ENCODE assay signal across 8 mouse cellular contexts in the genomic region with DNA sequence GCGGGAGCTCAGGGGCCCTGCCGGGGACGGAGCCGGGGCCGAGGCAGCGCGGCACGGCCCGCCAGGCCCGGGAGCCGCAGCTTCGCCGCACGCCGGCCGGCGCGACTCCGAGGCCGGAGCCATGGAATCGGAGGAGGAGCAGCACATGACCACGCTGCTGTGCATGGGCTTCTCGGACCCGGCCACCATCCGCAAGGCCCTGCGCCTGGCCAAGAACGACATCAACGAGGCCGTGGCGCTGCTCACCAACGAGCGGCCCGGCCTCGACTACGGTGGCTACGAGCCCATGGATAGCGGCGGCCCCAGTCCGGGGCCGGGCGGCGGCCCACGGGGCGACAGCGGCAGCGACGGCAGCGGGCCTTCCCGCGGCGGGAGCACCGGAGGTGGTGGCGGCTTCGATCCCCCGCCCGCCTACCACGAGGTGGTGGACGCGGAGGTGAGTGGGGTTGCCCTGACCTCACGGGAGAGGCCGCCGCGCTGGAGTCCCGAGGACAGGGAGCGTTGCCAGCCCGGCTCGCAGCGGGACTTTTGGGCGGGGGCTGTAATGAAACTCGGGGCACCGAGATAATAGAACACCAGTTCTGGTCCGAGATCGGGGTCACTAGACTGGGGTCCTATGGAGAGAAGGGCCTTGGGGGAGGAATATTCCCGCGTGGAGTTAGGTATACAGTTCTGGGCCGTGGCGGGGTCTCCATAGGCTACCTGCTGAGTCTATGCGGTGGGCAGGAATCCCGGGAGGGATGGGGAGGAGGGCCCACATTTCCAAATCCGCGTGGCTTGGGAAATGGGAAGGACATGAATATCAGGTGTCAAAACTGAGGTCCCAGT. TPM values are rescaled to one million over a fixed set of nuclear protein-coding genes. Genes with fewer than 3 reads are reported as not detected.
DNase-seq lines count a peak whose midpoint lies in the region; ATAC-seq and TF ChIP-seq lines count a peak whose summit lies in the region.

No protein-coding gene starts in this region.

- no peak; the same call in 1 of the 2 replicates for ATAC-seq in G1E (ENCODE audit: extremely low read depth, insufficient number of reproducible peaks, low FRiP score, poor library complexity, severe bottlenecking)
- peak; percentile 79 for ATAC-seq in forebrain, embryonic 15.5 days (replicated peaks)
- peak; percentile 60 for ATAC-seq in heart, postnatal 0 days (ENCODE audit: insufficient read depth, low read depth)
- ATAC-seq in lung, embryonic 15.5 days (ENCODE audit: borderline replicate concordance, extremely low read depth, low FRiP score, low TSS enrichment), result peak; percentile 78

- TF ChIP-seq EP300 in heart, postnatal 0 days (IDR thresholded peaks at IDR 0.05; ENCODE audit: low read depth), result no peak

- peaks cover 18% of the 10 kb centered on the region for H3K36me3 ChIP-seq in G1E (replicated peaks)
- no peaks in the 10 kb centered on the region for H3K36me3 ChIP-seq in forebrain, embryonic 15.5 days
- no peaks in the 10 kb centered on the region for H3K36me3 ChIP-seq in heart, postnatal 0 days (replicated peaks; ENCODE audit: control insufficient read depth, insufficient read depth, low read length)
- H3K36me3 ChIP-seq in lung, embryonic 15.5 days, result no peaks in the 10 kb centered on the region

- peak overlapping the region; percentile 92 for H3K4me3 ChIP-seq in G1E (ENCODE audit: low read depth, low read length)
- H3K4me3 ChIP-seq in forebrain, embryonic 15.5 days, result peak overlapping the region; percentile 95
- peak overlapping the region; percentile 99 for H3K4me3 ChIP-seq in heart, postnatal 0 days (ENCODE audit: low read depth, low read length)
- H3K4me3 ChIP-seq in lung, embryonic 15.5 days, result peak overlapping the region; percentile 81

- H3K4me2 ChIP-seq in forebrain, embryonic 15.5 days (replicated peaks), result peak overlapping the region; percentile 75
- peak overlapping the region; percentile 83 for H3K4me2 ChIP-seq in heart, postnatal 0 days (ENCODE audit: low read depth, low read length)
- peak overlapping the region; percentile 87 for H3K4me2 ChIP-seq in lung, embryonic 15.5 days

- peak overlapping the region; percentile 97 for H3K9ac ChIP-seq in forebrain, embryonic 15.5 days (replicated peaks)
- H3K9ac ChIP-seq in heart, postnatal 0 days (replicated peaks; ENCODE audit: low read depth, low read length), result peak overlapping the region; percentile 99
- H3K9ac ChIP-seq in lung, embryonic 15.5 days, result peak overlapping the region; percentile 89

- no peaks in the 10 kb centered on the region for H3K9me3 ChIP-seq in G1E (replicated peaks)
- H3K9me3 ChIP-seq in forebrain, embryonic 15.5 days, result no peaks in the 10 kb centered on the region
- no peaks in the 10 kb centered on the region for H3K9me3 ChIP-seq in heart, postnatal 0 days (replicated peaks; ENCODE audit: control insufficient read depth, low read length)
- no peaks in the 10 kb centered on the region for H3K9me3 ChIP-seq in lung, embryonic 15.5 days

- H3K27ac ChIP-seq in forebrain, embryonic 15.5 days (replicated peaks), result peak overlapping the region; percentile 89
- H3K27ac ChIP-seq in heart, postnatal 0 days (ENCODE audit: low read depth), result peak overlapping the region; percentile 97
- H3K27ac ChIP-seq in lung, embryonic 15.5 days, result peak overlapping the region; percentile 90

- WGBS in forebrain, embryonic 15.5 days, result under 1% methylated on average over 81 of the region's 81 CpGs
- WGBS in heart, postnatal 0 days, result under 1% methylated on average over 68 of the region's 81 CpGs
- WGBS in lung, embryonic 15.5 days, result under 1% methylated on average over 76 of the region's 81 CpGs

- no peak for TF ChIP-seq CTCF in G1E (IDR thresholded peaks at IDR 0.05; ENCODE audit: low read depth, low read length)
- no peak for TF ChIP-seq CTCF in heart, postnatal 0 days (IDR thresholded peaks at IDR 0.05; ENCODE audit: low read depth)

- DNase-seq in G1E (ENCODE audit: low spot score), result peak; percentile 41
- DNase-seq in cerebellum, adult 11 months, result peak; percentile 46
- no peak for DNase-seq in heart, postnatal 0 days (ENCODE audit: low spot score)
- DNase-seq in kidney, postnatal 4 days, result peak; percentile 66 to 82
- peak; percentile 31 for DNase-seq in ovary, postnatal 14 days (ENCODE audit: low spot score)
- DNase-seq in thymus, postnatal 25 days, result peak; percentile 60

- no peaks in the 10 kb centered on the region for H3K27me3 ChIP-seq in G1E (ENCODE audit: insufficient read depth, low read length)
- no peaks in the 10 kb centered on the region for H3K27me3 ChIP-seq in forebrain, embryonic 15.5 days
- H3K27me3 ChIP-seq in heart, postnatal 0 days (ENCODE audit: control insufficient read depth, insufficient read depth, low read length), result no peaks in the 10 kb centered on the region
- H3K27me3 ChIP-seq in lung, embryonic 15.5 days, result no peaks in the 10 kb centered on the region

- H3K4me1 ChIP-seq in G1E (ENCODE audit: insufficient read depth, low read depth, low read length), result peaks cover 45% of the 10 kb centered on the region
- peaks cover 41% of the 10 kb centered on the region for H3K4me1 ChIP-seq in forebrain, embryonic 15.5 days
- peaks cover 42% of the 10 kb centered on the region for H3K4me1 ChIP-seq in heart, postnatal 0 days (ENCODE audit: control insufficient read depth, insufficient read depth)
- peaks cover 22% of the 10 kb centered on the region for H3K4me1 ChIP-seq in lung, embryonic 15.5 days

RNA-seq across cellular contexts. Expression of gene Usp24, which starts 0.6 kb away (rescaled TPM):
- total RNA-seq in G1E (2014; fragmentation: Nextera tagmentation) (55.7 and 63.7 TPM in 2 replicates), G1E (2017) (44.6 and 49.7 TPM in 2 replicates)
- polyA plus RNA-seq in G1E (2012), result 9.6 and 11.8 TPM in 2 replicates
- polyA plus RNA-seq in forebrain, embryonic 15.5 days (2015; fragmentation: Nextera tagmentation; extraction: Ambion mirVana), result 8.9 and 9.0 TPM in 2 replicates
- total RNA-seq in heart, postnatal 0 days (2014; rRNA removed; ENCODE audit: low replicate concordance), result 16.8 and 27.3 TPM in 2 replicates
- 5.5 and 5.9 TPM in 2 replicates for polyA plus RNA-seq in heart, postnatal 0 days (2015; fragmentation: Nextera tagmentation; extraction: Ambion mirVana)
- polyA plus RNA-seq in lung, embryonic 15.5 days (2015; fragmentation: Nextera tagmentation; extraction: Ambion mirVana), result 6.5 and 6.9 TPM in 2 replicates
